Mouse (Mus musculus) liver, embryonic 16.5 days (tissue): ENCODE data around the gene Kdf1. TPM values are rescaled to one million over a fixed set of nuclear protein-coding genes. Genes with fewer than 3 reads are reported as not detected.

Experiments used
- ATAC-seq: fragments of 200-750 bp; cut with Nextera tagmentation; 2 replicates; pipeline ENCODE4 v1.8.0; 2017; ENCODE audit warnings: low read depth, mild to moderate bottlenecking, moderate number of reproducible peaks, moderate library complexity
- H3K27ac ChIP-seq: fragments of 300-500 bp; sonication (generic); 2 replicates; pipeline ENCODE4 v1.5.1; 2014; ENCODE audit warnings: mild to moderate bottlenecking, low read length
- H3K27me3 ChIP-seq: fragments of 300-500 bp; sonication (generic); 2 replicates; pipeline ENCODE4 v1.6.1; 2014; ENCODE audit warnings: low read depth, low read length, mixed read lengths; ENCODE audit not compliant: control insufficient read depth, insufficient read depth
- H3K36me3 ChIP-seq: fragments of 300-500 bp; sonication (generic); 2 replicates; pipeline ENCODE4 v1.6.1; 2014; ENCODE audit warnings: mild to moderate bottlenecking; ENCODE audit not compliant: control insufficient read depth, insufficient read depth
- H3K4me1 ChIP-seq: fragments of 300-500 bp; sonication (generic); 2 replicates; pipeline ENCODE4 v1.6.1; 2014; ENCODE audit warnings: low read depth, low read length, mixed read lengths; ENCODE audit not compliant: control insufficient read depth
- H3K4me2 ChIP-seq: fragments of 300-500 bp; sonication (generic); 2 replicates; pipeline ENCODE4 v1.6.1; 2014; ENCODE audit warnings: low read depth, low read length, mixed read lengths
- H3K4me3 ChIP-seq: fragments of 300-500 bp; sonication (generic); 2 replicates; pipeline ENCODE4 v1.5.1; 2014; ENCODE audit warnings: low read depth, mild to moderate bottlenecking, low read length
- H3K9ac ChIP-seq: fragments of 300-500 bp; sonication (generic); 2 replicates; pipeline ENCODE4 v1.6.1; 2014; ENCODE audit warnings: low read depth, low read length
- H3K9me3 ChIP-seq: fragments of 300-500 bp; sonication (generic); replicated peaks from 2 replicates; pipeline ENCODE4 v1.6.1; 2016; ENCODE audit warnings: low read length; ENCODE audit not compliant: control insufficient read depth
- WGBS: fragments of 180-500 bp; shearing (Covaris S2); extraction: QIAGEN DNeasy Blood & Tissue Kit; methylation state at CpG from one replicate; pipeline ENCODE4 v1.1.7; 2014; ENCODE audit not compliant: insufficient replicate concordance; 5-methylcytosine and 5-hydroxymethylcytosine counted together
- polyA plus RNA-seq: library from polyadenylated mRNA; unstranded; fragments of >200 nt; fragmentation: Nextera tagmentation; extraction: Ambion mirVana; gene quantifications from 2 replicates; pipeline ENCODE4 v1.2.1, GENCODE M21; 2015

Gene Kdf1
- 1.4 and 2.6 TPM in 2 replicates for polyA plus RNA-seq

DNA sequence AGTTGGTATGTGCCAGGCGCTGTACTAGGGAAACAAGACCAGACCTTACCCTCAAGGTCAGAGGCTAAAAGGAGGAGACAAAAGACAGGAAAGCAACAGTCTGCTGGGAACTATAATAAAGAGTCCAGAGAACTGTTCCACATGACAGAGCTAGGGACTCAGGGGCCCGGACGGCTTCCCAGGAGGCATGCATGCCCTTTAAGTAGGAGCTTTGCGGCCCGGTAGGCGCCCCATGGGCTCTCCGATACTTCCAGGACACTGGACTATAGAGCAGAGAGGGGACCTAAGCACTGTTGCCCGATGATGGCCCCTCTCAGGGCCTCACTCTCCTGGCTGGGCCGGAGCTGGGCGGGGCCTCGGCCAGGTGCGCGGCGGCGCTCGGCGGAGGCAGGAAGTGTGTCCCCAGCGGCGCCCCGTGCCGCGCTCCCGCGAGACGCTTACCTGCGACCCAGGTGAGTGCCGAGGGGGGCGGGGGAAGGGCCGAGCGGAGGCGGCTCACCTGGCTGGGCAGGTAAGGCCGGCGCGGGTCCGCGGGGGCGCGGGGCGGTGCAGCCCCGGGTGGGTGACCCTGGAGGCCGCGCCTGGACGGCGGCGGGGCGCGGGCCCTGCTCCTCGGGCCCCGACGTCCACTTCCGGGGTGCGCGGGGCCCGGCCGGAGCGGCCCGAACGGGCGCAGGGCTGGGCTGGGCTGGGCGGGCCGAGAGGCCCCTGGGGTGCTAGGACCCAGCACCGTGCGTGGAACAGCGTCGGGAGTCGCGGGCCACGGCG is at the start of gene Kdf1:
TSS of gene Kdf1 (plus strand) at position 363 of the 768 bp plus-strand sequence.
- Histone ChIP-seq H3K36me3 (no peaks in the 10 kb centered on the region), H3K27me3 (peaks cover 30% of the 10 kb centered on the region), H3K4me2 (peak within 1 kb of the TSS; percentile 54), H3K9ac (0 out of 2 replicates have a peak within 1 kb of the TSS, but pooled peaks have one; percentile 5), H3K27ac (no peak within 1 kb of the TSS), H3K4me3 (peak within 1 kb of the TSS; percentile 56), H3K9me3 (no peaks in the 10 kb centered on the region), H3K4me1 (no peaks in the 10 kb centered on the region; the same call in 1 of the 2 replicates)
- peak; percentile 50 for ATAC-seq
- 3% methylated on average over 69 of the region's 69 CpGs for WGBS

GRCm38 (mm10) chr4:133469122-133469521 is 49.6 kb upstream of the Kdf1 start:
- H3K9me3 ChIP-seq: peaks cover 2% of the 10 kb centered on the region; the same call in 1 of the 2 replicates
- H3K4me3 ChIP-seq: no peak overlapping the region
- WGBS: 21% methylated on average over 12 of the region's 12 CpGs
- no peak overlapping the region for H3K9ac ChIP-seq
- no peaks in the 10 kb centered on the region for H3K36me3 ChIP-seq
- peaks cover 3% of the 10 kb centered on the region for H3K4me1 ChIP-seq
- no peak overlapping the region for H3K4me2 ChIP-seq
- no peak for ATAC-seq
- H3K27ac ChIP-seq: no peak overlapping the region
- peaks cover 19% of the 10 kb centered on the region for H3K27me3 ChIP-seq

- 65% methylated on average over 7 of the region's 7 CpGs for WGBS
- H3K9me3 ChIP-seq: peaks cover 2% of the 10 kb centered on the region; the same call in 1 of the 2 replicates
- peaks cover 19% of the 10 kb centered on the region for H3K27me3 ChIP-seq
- no peak overlapping the region for H3K4me2 ChIP-seq
- H3K27ac ChIP-seq: no peak overlapping the region
- H3K4me3 ChIP-seq: no peak overlapping the region
- no peaks in the 10 kb centered on the region for H3K36me3 ChIP-seq
- H3K9ac ChIP-seq: no peak overlapping the region
- H3K4me1 ChIP-seq: peaks cover 3% of the 10 kb centered on the region
- no peak for ATAC-seq
Observed at GRCm38 (mm10) chr4:133471135-133471821, 47.5 kb upstream of the Kdf1 start.

DNA sequence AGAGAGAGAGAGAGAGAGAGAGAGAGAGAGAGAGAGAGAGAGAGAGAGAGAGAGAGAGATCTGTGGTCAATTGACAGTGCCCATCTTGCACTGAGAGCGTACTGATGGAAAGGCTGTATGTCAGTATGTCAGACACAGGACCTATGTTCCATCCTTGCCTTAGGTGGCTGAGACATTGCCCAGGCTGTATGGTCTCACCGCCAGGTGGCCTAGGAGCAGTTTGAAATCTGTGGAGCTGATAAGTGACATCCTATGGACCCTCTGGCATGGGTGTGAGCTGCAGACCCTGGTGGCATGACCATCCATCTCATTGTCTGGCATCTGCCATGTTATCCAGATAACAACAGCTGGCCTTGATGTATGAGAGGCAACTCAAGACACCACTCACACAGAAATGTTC is 44.9 kb upstream of the Kdf1 start:
- Histone ChIP-seq H3K9ac (no peak overlapping the region), H3K36me3 (no peaks in the 10 kb centered on the region), H3K27me3 (peaks cover 21% of the 10 kb centered on the region), H3K9me3 (peaks cover 2% of the 10 kb centered on the region; the same call in 1 of the 2 replicates), H3K4me2 (no peak overlapping the region), H3K4me3 (no peak overlapping the region), H3K4me1 (no peaks in the 10 kb centered on the region; the same call in 1 of the 2 replicates), H3K27ac (no peak overlapping the region)
- 41% methylated on average over 2 of the region's 2 CpGs for WGBS
- no peak for ATAC-seq

DNA sequence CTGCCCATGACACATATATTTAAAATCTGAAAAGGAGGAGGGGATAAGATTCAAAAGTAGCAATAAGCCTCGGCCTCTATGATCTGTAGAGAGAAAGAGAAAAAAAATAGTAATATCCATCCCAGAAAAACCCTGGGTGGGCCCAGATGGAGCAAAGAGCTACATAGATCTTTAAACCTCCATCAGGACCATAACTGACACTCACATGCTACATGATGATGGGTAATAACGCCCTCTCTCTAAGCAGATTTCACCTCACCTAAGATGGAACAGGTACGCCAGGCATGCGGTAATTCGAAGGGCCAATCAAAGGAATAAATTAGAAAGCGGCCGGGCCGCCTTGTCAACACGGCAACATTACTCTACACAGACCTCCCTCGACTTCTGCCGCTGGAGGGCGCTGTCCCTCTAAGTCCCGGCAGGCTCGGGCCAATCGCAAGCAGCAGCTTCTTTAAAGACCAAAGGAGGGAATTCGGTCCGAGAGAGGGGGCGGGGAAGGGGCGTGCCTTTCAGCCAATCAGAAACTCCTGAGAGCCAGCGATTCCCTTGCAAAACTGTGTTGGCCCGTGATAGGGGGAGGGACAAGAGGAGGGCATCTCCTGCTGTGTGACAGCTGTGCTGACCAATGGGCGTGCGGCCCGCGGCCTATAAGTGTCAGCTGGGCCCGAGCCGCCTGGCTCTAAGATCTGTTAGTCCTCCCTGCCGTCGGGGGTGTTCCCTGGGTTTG is 39.1 kb upstream of the Kdf1 start, which contains the start of gene Tent5b:
TSS of gene Tent5b (plus strand) at position 675 of the 727 bp plus-strand sequence.
- no peaks in the 10 kb centered on the region for H3K9me3 ChIP-seq
- ATAC-seq: peak; percentile 99
- peak within 1 kb of the TSS; percentile 75 for H3K4me2 ChIP-seq
- 3% methylated on average over 29 of the region's 29 CpGs for WGBS
- H3K4me3 ChIP-seq: peak within 1 kb of the TSS; percentile 55
- H3K27me3 ChIP-seq: peaks cover 65% of the 10 kb centered on the region
- H3K27ac ChIP-seq: no peak within 1 kb of the TSS
- no peaks in the 10 kb centered on the region for H3K36me3 ChIP-seq
- peaks cover 10% of the 10 kb centered on the region for H3K4me1 ChIP-seq
- peak within 1 kb of the TSS; percentile 59 for H3K9ac ChIP-seq

DNA sequence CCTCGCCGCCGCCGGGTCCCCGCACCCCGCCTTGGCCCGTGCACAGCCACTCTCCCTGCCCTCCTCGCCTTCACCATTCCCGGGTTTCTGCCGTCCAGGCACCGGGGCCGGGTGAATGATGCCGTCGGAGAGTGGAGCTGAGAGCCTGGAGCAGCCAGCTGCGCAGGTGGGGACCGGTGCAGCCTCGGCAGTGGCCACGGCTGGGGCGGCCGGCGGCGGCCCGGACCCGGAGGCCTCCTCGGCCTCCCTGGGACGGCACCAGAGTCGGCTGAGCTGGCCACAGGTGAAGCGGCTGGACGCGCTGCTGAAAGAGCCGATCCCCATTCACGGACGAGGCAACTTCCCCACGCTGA is 38.6 kb upstream of the Kdf1 start:
- peak overlapping the region; percentile 75 for H3K4me2 ChIP-seq
- no peak overlapping the region for H3K27ac ChIP-seq
- H3K4me1 ChIP-seq: peaks cover 10% of the 10 kb centered on the region
- 4% methylated on average over 34 of the region's 34 CpGs for WGBS
- H3K9me3 ChIP-seq: no peaks in the 10 kb centered on the region
- H3K4me3 ChIP-seq: peak overlapping the region; percentile 55
- H3K27me3 ChIP-seq: peaks cover 65% of the 10 kb centered on the region
- no peaks in the 10 kb centered on the region for H3K36me3 ChIP-seq
- H3K9ac ChIP-seq: peak overlapping the region; percentile 59
- no peak for ATAC-seq

DNA sequence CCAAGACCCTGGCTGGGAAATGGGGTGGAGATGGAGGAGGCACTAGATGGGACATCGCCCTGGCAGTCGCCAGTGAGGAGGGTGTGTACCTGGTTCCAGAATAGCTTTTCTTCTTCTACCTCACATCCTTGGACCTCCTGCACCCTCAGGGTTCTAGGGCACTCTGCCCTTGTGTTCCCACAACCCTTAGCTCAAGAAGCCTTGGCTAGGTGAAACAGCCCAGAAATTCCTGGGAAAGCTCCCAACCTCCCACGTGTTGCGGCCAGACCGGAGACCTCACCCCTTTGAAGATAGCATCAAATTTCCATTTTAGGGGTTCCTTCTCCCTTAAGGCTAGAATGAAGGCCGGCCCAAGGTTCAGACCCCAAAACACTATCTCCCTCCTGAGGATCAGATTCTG is 38.0 kb upstream of the Kdf1 start:
- Histone ChIP-seq H3K4me3 (no peak overlapping the region), H3K27me3 (peaks cover 65% of the 10 kb centered on the region), H3K27ac (no peak overlapping the region), H3K36me3 (no peaks in the 10 kb centered on the region), H3K4me2 (peak overlapping the region; percentile 75), H3K4me1 (peaks cover 10% of the 10 kb centered on the region), H3K9me3 (no peaks in the 10 kb centered on the region), H3K9ac (no peak overlapping the region)
- ATAC-seq: no peak
- WGBS: 55% methylated on average over 6 of the region's 6 CpGs

DNA sequence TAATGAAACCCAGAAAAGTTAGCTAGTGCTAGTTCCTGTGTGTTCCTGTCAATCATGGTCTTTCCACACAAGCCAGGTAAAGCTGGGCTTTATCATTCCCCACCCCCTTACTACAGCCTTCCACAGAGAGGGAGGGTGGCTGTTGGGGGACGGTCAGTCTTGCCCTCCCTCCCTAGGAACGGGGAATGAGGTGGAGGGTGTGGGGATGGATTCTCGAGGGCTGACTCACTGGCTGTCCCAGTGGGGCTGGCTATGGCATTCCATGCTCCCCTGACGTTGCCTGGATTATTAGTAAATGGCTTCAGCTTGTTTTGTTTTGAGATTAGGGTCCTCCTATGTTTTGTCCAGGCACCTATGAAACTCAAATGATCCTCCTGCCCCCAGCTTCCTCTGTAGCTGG is 37.3 kb upstream of the Kdf1 start:
- Histone ChIP-seq H3K9ac (no peak overlapping the region), H3K4me2 (no peak overlapping the region), H3K27ac (no peak overlapping the region), H3K9me3 (no peaks in the 10 kb centered on the region), H3K4me1 (peaks cover 10% of the 10 kb centered on the region), H3K4me3 (no peak overlapping the region), H3K36me3 (no peaks in the 10 kb centered on the region), H3K27me3 (peaks cover 65% of the 10 kb centered on the region)
- no peak for ATAC-seq
- 41% methylated on average over 4 of the region's 4 CpGs for WGBS
